Mouse (Mus musculus) 416B (cell line): ENCODE measurements around the gene Tom1l1.

Experiments
- DNase-seq: peaks from one replicate; pipeline ENCODE4 v3.0.0; 2011; ENCODE audit warnings: low read depth

Gene Tom1l1

GRCm38 (mm10) chr11:90614743-90615142 is 73.4 kb downstream of the Tom1l1 start:
- peak; percentile 83 for DNase-seq

DNA sequence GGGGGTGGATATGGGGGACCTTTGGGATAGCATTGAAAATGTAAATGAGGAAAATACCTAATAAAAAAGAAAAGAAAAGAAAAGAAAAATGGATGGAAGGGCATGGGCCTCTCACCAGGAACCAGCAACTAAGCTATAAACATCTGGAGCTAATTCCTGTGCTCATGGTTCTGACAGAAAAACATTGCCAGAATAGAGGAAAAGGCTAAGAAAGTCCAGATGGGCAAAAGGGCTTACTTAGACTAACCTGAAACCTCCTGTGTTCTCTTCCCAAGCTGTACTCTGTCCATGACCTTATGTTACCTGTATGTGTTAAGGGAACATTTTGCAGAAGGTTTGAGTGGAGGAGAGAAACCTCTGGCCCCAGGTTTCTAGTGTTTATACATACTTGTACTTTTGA is 76.0 kb downstream of the Tom1l1 start:
- no peak for DNase-seq

DNA sequence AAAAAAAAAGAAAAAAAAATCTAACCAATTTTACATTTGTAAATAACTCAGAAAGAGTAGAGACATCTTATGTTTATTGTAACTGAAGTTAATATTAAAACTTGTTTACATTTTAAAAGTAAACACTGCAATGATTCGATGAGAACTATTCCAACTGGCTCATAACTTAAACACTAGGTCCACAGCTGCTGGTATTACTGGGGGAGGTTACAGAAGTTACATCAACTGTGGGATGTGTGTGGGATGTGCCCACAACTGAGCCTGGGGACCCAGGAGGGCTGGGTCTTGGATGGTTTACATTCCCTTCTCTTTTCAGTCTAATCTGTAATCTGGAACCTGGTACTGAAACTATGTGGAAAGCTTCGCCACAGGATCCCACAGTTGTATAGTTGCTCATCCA is 85.1 kb downstream of the Tom1l1 start:
- DNase-seq: no peak

GRCm38 (mm10) chr11:90595826-90596225 is 92.3 kb downstream of the Tom1l1 start:
- DNase-seq: no peak
